Mouse (Mus musculus) neutrophil, adult 59 days (primary cell): Measurements from ENCODE around the gene Commd8. TPM values are rescaled to one million over a fixed set of nuclear protein-coding genes. Genes with fewer than 3 reads are reported as not detected.

ENCODE experiments used
- total RNA-seq, 2 experiments: library from RNA; stranded (reverse); gene quantifications; 1 replicate in 1 of 2; 2 replicates in 1 of 2; pipeline ENCODE4 v1.2.4; 2023

Gene Commd8
- 10 to 100 TPM; 64.9 to 89.9 TPM for total RNA-seq

GRCm38 (mm10) chr5:72167594-72168284, at the start of gene Commd8:
Gene Commd8 (minus strand): TSS chr5:72168189.

